Mouse (Mus musculus): ENCODE measurements around the gene Gm42421. TPM values are rescaled to one million over a fixed set of nuclear protein-coding genes. Genes with fewer than 3 reads are reported as not detected.
A peak's percentile ranks its signal among the peaks of the same experiment; 100 is the strongest.

The Gm42421 gene
- total RNA-seq (2021): under 1 TPM in 1 of 2 experiments, not detected in 1; 0.89 TPM
- long read RNA-seq, experiment 1: 0 reads
- long read RNA-seq, experiment 2: 0 reads

DNA sequence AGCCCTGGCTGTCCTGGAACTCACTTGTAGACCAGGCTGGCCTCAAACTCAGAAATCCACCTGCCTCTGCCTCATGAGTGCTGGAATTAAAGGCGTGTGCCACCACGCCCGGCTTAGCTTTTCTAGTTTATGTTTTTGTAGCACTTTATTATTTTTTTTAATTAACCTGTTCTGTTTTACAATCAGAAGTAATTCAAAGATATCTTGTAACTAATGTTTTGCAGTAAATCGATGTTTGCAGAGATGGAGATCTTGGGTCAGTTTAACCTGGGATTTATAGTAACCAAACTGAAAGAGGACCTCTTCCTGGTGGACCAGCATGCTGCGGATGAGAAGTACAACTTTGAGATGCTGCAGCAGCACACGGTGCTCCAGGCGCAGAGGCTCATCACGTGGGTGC, at the start of gene Gm42421:
Gene Gm42421 (plus strand): TSS at position 301 of the 400 bp plus-strand sequence.
- DNase-seq: no peak
- intact Hi-C loops (cut with DNase I): no loop called here

DNA sequence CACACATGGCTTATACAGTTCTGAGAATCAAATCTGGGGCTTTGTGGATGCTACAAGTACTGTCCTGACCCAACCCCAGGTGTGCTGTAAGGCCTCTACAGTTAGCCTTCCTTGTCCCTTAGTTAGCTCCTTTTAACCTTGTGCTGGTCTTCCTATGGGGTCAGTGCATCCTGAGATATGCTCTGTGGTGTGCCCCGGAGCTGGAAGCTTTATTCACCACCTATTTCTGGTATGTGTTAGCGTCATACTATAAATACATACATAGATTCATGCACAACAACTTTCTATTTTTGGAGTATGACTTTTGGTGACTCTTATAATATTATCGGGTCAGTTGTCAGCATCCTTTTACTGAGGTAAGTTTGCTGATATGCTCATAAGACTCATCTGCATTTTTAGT, 42.7 kb upstream of the Gm42421 start:
- intact Hi-C loops (cut with DNase I): no loop called here
- DNase-seq: no peak

GRCm38 (mm10) chr5:143890741-143891140, 37.2 kb upstream of the Gm42421 start:
- intact Hi-C loops (cut with DNase I): no loop called here
- no peak for DNase-seq

- DNase-seq: no peak
- intact Hi-C loops (cut with DNase I): loop anchor here (2.0 kb wide), 1 partner anchor 24 kb away; no protein-coding TSS in a partner anchor
Measured at GRCm38 (mm10) chr5:143892255-143892886, 35.6 kb upstream of the Gm42421 start.

GRCm38 (mm10) chr5:143893396-143893795, 34.6 kb upstream of the Gm42421 start:
- no peak for DNase-seq
- intact Hi-C loops (cut with DNase I): loop anchor here (2.0 kb wide), 1 partner anchor 23 kb away; no protein-coding TSS in a partner anchor

DNA sequence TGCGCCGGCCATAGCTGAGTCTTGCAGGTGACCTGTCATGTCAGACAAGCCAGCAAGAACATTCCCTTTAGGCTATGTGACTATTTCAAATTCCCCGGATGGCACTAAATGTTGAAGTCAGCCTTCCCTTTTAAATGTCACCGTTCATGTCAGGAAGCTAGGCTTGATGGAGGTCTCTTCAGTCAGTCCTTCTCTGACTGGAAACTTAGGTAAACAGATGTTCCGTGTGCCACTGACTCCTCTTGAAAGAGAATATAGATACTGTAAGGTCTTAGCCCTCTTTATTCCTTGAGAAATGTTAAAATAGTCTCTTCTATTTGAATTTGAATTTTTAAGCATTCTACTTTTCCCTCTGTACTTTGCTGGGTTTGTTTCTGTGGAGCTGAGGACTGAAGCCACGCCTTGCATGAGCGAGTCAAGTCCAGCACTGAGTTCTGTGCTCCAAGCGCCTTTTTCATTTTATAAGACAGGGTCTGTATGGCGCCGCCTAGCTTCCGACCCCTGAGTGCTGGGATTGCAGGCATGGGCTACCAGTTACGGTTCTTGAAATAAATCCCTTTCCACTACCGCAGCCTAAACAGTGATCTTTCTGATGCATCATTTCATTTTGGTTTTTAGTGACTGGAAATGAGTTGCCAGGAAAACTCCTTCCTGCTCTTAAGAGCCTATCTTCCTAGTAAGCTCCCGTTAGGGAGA, 30.2 kb upstream of the Gm42421 start, which contains the start of gene Ankrd61:
Gene Ankrd61 (minus strand): TSS at position 51 of the 696 bp plus-strand sequence.
- intact Hi-C loops (cut with DNase I): no loop called here

DNA sequence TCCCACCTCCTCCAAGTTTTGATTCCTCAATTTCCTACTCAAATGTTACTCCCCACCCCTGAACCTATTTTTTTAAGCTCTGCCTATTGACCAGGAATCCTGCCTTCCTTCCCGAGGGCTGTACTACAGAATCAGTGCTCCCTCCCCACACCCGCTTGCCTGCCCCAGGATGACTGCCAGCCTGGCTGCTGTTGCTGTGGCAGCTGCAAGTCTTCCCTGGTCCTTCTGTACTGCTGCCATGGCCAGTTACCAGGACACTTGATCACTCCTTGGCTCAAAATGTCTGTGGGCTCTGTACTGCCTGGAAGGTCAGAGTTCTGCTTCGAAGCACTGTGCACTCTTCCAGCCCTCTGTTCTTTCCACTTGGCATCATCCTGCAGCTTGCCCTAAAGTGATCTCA, 25.9 kb upstream of the Gm42421 start:
- peak; percentile 59 to 84 for DNase-seq
- intact Hi-C loops (cut with DNase I): no loop called here

More for the DNA sequence above, 30.2 kb upstream of the Gm42421 start, which contains the start of gene Ankrd61:
- no peak for DNase-seq

- no peak for DNase-seq
- intact Hi-C loops (cut with DNase I): no loop called here
Measured at GRCm38 (mm10) chr5:143903813-143904212, 24.2 kb upstream of the Gm42421 start.

DNA sequence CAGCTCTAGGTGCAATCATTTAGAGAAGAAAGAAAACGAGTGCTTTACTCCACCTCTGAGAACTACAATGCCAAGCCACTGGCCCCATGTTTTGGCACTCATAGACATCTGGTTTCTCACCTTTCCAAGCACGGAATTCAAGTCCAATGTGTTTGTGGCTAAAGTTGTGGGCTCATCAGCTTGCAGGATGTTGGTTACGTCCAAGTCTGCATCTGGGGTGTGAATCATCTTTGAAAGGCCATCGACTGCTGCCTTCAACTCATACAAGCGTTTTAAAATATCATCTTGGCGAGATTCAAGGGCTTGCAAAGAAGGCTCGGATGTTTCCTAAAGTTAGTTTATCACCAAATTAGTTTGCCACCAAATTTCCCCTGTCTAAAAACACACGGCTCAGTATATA, 21.5 kb upstream of the Gm42421 start:
- DNase-seq: no peak
- intact Hi-C loops (cut with DNase I): no loop called here

DNA sequence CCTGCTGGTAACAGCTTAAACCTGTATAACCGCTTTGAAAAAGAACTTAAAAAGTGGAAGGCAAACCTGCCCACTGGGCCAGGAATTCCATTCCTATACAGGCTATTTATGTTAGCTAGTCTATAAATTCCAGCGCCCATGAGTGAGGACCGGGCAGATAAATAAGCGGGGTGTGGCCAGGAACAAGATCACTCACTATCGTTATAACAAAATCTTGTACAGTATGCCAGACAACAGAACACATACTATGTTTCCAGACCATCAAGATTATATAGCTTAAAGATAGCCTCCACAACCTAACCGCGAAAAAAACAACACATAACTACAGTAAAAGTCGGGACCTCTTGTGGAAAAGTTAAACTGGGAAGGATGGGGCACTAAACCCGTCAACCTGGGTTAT, 19.0 kb upstream of the Gm42421 start:
- intact Hi-C loops (cut with DNase I): no loop called here
- DNase-seq: no peak

DNA sequence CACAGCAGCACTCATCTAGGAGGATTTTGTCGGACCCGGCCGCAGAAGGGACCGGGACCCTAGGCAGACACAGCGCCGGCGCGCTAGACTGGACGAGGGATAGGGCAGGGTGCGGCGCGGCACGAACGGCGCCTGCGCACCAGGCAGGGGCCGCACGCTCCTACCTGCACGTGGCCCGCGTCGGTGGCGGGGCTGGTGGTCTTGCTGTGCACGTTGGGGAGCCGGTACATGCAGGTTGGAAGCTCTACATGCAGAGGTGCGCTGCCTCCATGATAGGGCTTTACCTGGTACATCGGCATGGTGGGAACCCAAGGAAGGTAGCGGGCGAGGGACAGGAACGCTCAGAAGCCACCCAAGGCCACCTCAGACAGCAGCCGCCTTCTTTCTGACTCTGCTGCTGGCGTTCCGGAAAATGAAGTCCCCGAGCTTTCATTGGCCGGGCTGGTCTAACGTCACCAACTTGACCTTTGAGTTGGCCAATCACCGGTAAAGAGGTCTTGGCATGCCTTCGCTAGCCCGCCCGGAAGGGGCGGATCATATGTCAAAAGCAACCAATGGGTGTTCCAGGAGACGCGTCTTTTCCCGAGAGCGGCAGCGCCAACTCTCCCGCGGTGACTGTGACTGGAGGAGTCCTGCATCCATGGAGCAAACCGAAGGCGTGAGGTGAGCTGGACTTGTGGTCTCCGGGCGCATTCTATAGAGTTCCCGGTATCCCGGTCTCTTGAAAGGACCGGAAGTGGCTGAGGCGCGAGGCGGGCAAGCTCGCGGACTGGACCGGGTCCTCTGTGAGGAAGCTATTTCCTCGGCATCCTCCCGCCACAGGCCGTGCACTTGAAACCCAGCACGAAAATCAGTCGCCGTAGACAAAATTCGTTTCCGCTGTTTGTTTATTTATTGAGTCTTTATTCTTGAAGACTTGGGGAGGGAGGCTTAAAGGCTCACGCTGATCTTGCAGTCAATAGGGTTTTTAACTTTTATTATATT, 18.3 kb upstream of the Gm42421 start, which contains the start of the genes Aimp2 and Pms2:
Gene Aimp2 (minus strand): TSS at position 431 of the 984 bp plus-strand sequence.
Gene Pms2 (plus strand): TSS at position 548 of the 984 bp plus-strand sequence.
- intact Hi-C loops (cut with DNase I): no loop called here
- peak; percentile 91 to 94 for DNase-seq

DNA sequence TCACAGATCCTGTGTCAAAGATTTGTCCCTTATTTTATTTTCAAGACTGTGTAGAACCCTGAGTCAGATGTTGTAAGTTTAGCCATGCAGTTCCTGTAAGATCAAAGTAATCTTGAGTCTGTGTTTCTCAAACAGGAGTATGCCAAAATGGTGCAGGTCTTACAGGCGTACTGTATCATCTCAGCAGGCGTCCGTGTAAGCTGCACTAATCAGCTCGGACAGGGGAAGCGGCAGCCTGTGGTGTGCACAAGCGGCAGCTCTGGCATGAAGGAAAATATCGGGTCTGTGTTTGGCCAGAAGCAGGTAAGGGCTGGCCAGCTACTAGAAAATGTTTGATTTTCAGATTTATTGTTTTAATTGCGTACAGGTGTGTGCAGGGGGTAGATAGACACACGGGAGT, 11.8 kb upstream of the Gm42421 start:
- no peak for DNase-seq
- intact Hi-C loops (cut with DNase I): loop anchor here (2.0 kb wide), 2 partner anchors 23 to 183 kb away; partner anchors contain the start of gene Usp42

GRCm38 (mm10) chr5:143917418-143917817, 10.6 kb upstream of the Gm42421 start:
- peak in 1 of 2 experiments; percentile 47 for DNase-seq
- intact Hi-C loops (cut with DNase I): loop anchor here (2.0 kb wide), 2 partner anchors 25 to 185 kb away; partner anchors contain the start of gene Usp42

- intact Hi-C loops (cut with DNase I): no loop called here
- no peak for DNase-seq
Measured at GRCm38 (mm10) chr5:143918120-143918519, 9.9 kb upstream of the Gm42421 start.

DNA sequence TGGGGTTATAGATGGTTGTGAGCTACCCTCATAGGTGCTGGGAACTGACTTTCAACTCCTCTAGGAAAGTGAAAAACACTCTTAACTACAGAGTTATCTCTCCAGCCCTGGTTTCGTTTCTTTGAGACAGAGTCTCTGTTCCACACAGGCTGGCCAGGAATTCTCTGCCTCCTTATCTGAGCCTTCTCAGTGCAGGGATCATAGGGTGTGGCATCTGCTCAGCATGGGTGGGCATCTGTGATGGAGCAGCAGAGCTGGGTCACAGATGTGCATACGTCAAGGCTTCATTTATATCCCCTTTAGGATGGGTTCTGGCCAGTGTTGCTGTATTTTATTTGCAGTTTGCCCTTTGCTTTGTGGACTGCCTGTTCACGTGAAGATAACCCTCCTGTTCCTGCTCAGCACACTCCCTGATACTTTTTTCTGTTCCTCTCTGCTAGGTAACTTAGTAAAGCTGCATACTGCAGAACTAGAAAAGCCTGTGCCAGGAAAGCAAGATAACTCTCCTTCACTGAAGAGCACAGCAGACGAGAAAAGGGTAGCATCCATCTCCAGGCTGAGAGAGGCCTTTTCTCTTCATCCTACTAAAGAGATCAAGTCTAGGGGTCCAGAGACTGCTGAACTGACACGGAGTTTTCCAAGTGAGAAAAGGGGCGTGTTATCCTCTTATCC, 3.1 kb upstream of the Gm42421 start:
- intact Hi-C loops (cut with DNase I): no loop called here
- DNase-seq: no peak

DNA sequence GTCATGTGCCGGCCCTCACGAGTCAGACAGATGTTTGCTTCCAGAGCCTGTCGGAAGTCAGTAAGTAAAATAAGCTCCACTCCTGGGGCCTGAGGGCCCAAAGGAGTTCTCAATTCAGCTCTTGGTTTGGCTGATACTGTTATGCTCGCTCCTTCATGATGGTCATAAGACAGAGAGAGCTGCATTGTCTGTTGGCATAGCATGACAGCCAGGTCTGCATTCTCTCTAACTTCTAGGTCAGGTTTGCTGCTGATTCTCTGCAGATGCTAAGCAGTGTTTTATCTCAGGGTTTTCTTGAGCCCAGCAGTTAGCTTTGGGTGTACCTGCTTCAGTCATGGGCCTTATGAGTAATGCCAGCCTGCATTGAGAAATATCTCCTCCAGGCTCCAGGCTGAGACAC, 1.3 kb downstream of the Gm42421 start:
- intact Hi-C loops (cut with DNase I): no loop called here
- DNase-seq: no peak

GRCm38 (mm10) chr5:143930656-143931055, 2.7 kb downstream of the Gm42421 start:
- DNase-seq: no peak
- intact Hi-C loops (cut with DNase I): no loop called here

GRCm38 (mm10) chr5:143931863-143932580, 4.0 kb downstream of the Gm42421 start:
- DNase-seq: no peak
- intact Hi-C loops (cut with DNase I): no loop called here

GRCm38 (mm10) chr5:143932831-143933230, 4.9 kb downstream of the Gm42421 start, which contains the start of gene Rsph10b:
TSS of gene Rsph10b (plus strand) at chr5:143933035.
- no peak for DNase-seq
- intact Hi-C loops (cut with DNase I): no loop called here
